Mouse (Mus musculus) brain, embryonic 14.5 days (tissue): ENCODE results near the gene Mrc1.

Experiments
- CTCF ChIP-seq: fragments of 200-500 bp; IDR thresholded peaks from 2 replicates; pipeline ENCODE4 v1.5.1; 2012; ENCODE audit warnings: inconsistent platforms, mild to moderate bottlenecking, moderate library complexity, borderline replicate concordance; ENCODE audit not compliant: insufficient read depth, insufficient read length; ENCODE audit errors: extremely low read depth
- POLR2A ChIP-seq: fragments of 200-500 bp; IDR thresholded peaks from 2 replicates; pipeline ENCODE4 v1.6.1; 2012; ENCODE audit warnings: mild to moderate bottlenecking, inconsistent platforms, borderline replicate concordance; ENCODE audit not compliant: poor library complexity, insufficient read depth, insufficient read length, severe bottlenecking; ENCODE audit errors: extremely low read depth

GRCm38 (mm10) chr2:14216653-14217052 is 12.5 kb upstream of the Mrc1 start:
- TF ChIP-seq POLR2A (no peak), CTCF (no peak)
